In the genomic region with DNA sequence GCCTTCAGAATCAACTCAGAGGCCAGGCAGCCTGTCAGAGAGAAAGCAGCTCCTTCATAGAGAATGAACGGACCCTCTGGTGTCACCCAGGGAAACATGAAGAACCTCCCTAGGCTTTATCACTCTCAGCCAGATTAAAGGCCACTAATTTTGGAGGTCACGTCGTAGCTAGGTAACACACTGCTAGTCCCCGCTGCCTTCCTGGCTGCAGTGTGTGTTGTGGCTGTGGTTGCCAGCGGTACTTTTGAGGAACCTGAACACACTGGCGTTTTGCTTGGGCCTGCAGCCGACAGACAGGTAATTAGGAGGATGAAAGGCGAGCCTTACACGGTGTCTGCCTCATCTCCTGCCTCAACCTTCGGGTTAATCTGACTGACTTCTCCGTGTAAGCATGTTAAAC, we compare ENCODE assay signal across 14 mouse cellular contexts.
"Had no signal": no experiment of that assay in that cellular context is flagged by ENCODE, and none has a peak within 500 bp of the region (broad histone marks: within the 10 kb centered on the region; RNA-seq: fewer than 3 reads in every experiment).

No protein-coding gene starts in this region.

- ATAC-seq: liver, embryonic 12.5 days; midbrain, embryonic 15.5 days had no signal

- DNase-seq: kidney, adult 18-20 months; kidney, adult 9 months; kidney, postnatal 14 days; kidney, postnatal 4 days; liver; lung, adult 18-20 months; lung, postnatal 10 days; lung, postnatal 36 days; retina, postnatal 1 day; right cerebral cortex, postnatal 25 days; thymus, adult 18-20 months; thymus, postnatal 36 days had no signal
